Mouse (Mus musculus): ENCODE measurements around the gene Psd.

GRCm38 (mm10) chr19:46322144-46322995 lies 4.6 kb downstream of the Psd start:
- TF ChIP-seq POLR2A (IDR thresholded peaks at IDR 0.05; ENCODE audit: insufficient read depth, low read length) (no peak), EP300 (IDR thresholded peaks at IDR 0.05; ENCODE audit: insufficient read depth, low read depth, low read length) (no peak)
